Mouse (Mus musculus): Measurements from ENCODE around the gene Mindy1. TPM values are rescaled to one million over a fixed set of nuclear protein-coding genes. Genes with fewer than 3 reads are reported as not detected.
A peak's percentile ranks its signal among the peaks of the same experiment; 100 is the strongest.

The Mindy1 gene
- polyA plus RNA-seq, 1 experiment from 2014 or later, result 35.4 TPM

DNA sequence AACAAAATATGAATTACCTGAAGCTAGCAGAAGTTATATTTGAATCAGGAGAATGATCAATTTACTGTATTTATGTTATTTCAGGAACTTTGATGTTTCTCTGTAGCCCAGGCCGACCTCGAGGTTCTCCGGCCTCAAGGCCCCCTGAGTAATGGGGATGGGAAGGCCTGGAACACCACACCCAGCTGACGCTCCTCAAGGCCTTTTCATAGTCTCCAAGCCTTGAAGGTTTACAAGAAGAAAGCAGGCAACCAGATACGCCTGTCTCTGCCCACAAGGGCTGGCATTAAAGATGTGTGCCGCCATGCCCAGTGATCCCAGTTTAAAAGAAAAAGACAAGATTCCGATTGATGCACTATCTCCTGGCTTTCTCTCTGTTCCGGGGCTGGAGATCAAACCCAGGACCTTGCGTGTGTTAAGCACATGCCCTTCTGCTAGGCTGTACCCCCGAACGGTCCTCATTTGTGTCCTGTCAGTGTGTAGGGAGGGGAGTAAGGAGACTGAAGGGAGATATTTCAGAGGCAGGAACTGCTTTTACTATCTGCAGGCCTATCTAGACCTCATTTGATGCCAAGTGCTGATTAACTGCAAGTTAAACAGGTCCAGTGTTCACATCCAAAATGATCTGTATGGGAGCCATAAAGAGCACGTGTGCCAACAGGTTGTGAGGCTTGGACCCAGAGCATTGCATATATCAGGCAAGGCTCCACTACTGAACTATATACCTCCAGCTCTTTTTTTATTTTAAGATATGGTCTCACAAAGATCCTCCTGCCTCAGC, 3.5 kb downstream of the Mindy1 start:
- H3K4me3 ChIP-seq (ENCODE audit: low read depth, low read length), result peak overlapping the region; percentile 67; the same call in 1 of the 2 replicates
- WGBS, result 89% methylated on average over 12 of the region's 12 CpGs
- no peak overlapping the region for H3K27ac ChIP-seq (replicated peaks; ENCODE audit: low read depth, low read length)
- H3K9ac ChIP-seq (ENCODE audit: low read length), result no peak overlapping the region
- H3K36me3 ChIP-seq (ENCODE audit: control insufficient read depth, insufficient read depth, low read length), result peaks cover 2% of the 10 kb centered on the region; the same call in 1 of the 2 replicates
- peaks cover 8% of the 10 kb centered on the region for H3K4me1 ChIP-seq (ENCODE audit: control insufficient read depth, insufficient read depth, low read length)
- H3K27me3 ChIP-seq (ENCODE audit: control insufficient read depth, insufficient read depth, low read length), result no peaks in the 10 kb centered on the region
- ATAC-seq (ENCODE audit: insufficient number of reproducible peaks, low FRiP score, low TSS enrichment, low read depth) (no peak), DNase-seq (ENCODE audit: low spot score) (peak; percentile 16)
- H3K9me3 ChIP-seq (ENCODE audit: control insufficient read depth, low read length), result no peaks in the 10 kb centered on the region
- H3K4me2 ChIP-seq (ENCODE audit: low read depth, severe bottlenecking), result peak overlapping the region; percentile 62; the same call in 1 of the 2 replicates

DNA sequence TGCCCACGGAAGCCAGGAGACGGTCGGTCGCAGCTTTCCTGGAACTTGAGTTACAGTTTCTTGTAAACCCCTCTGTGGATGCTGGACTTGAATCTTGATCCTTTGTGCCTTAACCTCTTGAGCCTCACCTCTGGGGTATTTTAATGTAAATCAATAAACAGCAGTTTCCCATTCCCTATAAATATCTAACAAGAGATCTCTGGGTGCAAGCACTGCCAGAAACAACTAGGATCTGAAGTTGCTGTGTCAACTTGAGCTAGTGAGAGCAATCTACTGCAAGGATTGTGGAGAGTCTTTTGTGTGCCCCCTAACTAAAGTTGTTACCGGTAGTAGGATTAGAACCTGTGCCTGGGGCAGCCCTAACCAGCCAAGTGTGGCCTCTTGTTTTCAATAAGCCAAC, 4.2 kb downstream of the Mindy1 start:
- DNase-seq (ENCODE audit: low spot score) (no peak), ATAC-seq (ENCODE audit: insufficient number of reproducible peaks, low FRiP score, low TSS enrichment, low read depth) (no peak)
- Histone ChIP-seq H3K4me3 (ENCODE audit: low read depth, low read length) (no peak overlapping the region), H3K4me1 (ENCODE audit: control insufficient read depth, insufficient read depth, low read length) (peaks cover 8% of the 10 kb centered on the region), H3K9me3 (ENCODE audit: control insufficient read depth, low read length) (no peaks in the 10 kb centered on the region), H3K36me3 (ENCODE audit: control insufficient read depth, insufficient read depth, low read length) (peaks cover 2% of the 10 kb centered on the region; the same call in 1 of the 2 replicates), H3K4me2 (ENCODE audit: low read depth, severe bottlenecking) (no peak overlapping the region), H3K27ac (replicated peaks; ENCODE audit: low read depth, low read length) (no peak overlapping the region), H3K9ac (ENCODE audit: low read length) (no peak overlapping the region), H3K27me3 (ENCODE audit: control insufficient read depth, insufficient read depth, low read length) (no peaks in the 10 kb centered on the region)
- WGBS, result 93% methylated on average over 5 of the region's 5 CpGs

DNA sequence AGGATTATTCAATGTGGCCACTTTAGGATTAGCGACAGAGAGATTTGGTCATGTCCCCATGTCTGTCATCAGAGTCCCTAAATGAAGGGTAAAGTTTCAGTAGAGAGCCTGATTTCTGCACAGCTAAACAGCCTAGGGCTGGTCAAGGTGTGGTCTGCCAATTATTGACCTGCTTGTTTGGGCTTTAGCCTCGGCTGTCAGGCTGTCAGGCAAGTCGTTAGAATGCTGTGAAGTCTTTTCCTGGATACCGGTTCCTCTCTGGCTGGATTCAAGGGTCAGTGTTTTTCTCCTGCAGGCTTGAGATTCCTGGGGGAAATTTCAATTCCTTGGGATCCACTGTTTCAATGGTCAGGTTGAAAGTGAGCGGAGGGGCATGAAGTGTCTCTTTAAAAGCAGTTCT, 4.9 kb downstream of the Mindy1 start:
- H3K4me1 ChIP-seq (ENCODE audit: control insufficient read depth, insufficient read depth, low read length), result peaks cover 8% of the 10 kb centered on the region
- ATAC-seq (ENCODE audit: insufficient number of reproducible peaks, low FRiP score, low TSS enrichment, low read depth) (no peak), DNase-seq (ENCODE audit: low spot score) (peak; percentile 17)
- no peak overlapping the region for H3K27ac ChIP-seq (replicated peaks; ENCODE audit: low read depth, low read length)
- peaks cover 2% of the 10 kb centered on the region; the same call in 1 of the 2 replicates for H3K36me3 ChIP-seq (ENCODE audit: control insufficient read depth, insufficient read depth, low read length)
- H3K27me3 ChIP-seq (ENCODE audit: control insufficient read depth, insufficient read depth, low read length), result no peaks in the 10 kb centered on the region
- no peak overlapping the region for H3K4me2 ChIP-seq (ENCODE audit: low read depth, severe bottlenecking)
- H3K4me3 ChIP-seq (ENCODE audit: low read depth, low read length), result no peak overlapping the region
- H3K9ac ChIP-seq (ENCODE audit: low read length), result no peak overlapping the region
- H3K9me3 ChIP-seq (ENCODE audit: control insufficient read depth, low read length), result no peaks in the 10 kb centered on the region
- WGBS, result 61% methylated on average over 5 of the region's 5 CpGs

DNA sequence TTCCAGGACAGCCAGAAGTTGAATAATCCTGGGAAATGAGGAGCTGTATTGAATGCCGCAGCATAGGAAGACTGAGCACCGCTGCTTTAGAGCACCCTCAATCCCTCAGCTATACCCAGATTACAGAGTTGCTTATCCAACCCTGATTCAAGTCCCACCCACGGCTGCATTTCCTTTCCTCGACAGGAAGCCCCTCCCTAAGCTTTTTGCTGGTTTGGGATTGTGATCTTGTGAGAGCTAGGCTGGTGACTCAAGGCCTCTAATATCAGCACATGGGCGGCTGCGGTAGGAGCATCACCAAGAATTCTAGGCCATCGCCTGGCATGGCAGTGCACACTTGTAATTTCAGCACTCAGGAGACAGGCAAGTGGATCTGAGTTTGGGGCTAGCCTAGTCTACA, 5.4 kb downstream of the Mindy1 start:
- Histone ChIP-seq H3K4me3 (ENCODE audit: low read depth, low read length) (no peak overlapping the region), H3K9ac (ENCODE audit: low read length) (no peak overlapping the region), H3K4me2 (ENCODE audit: low read depth, severe bottlenecking) (no peak overlapping the region), H3K27me3 (ENCODE audit: control insufficient read depth, insufficient read depth, low read length) (no peaks in the 10 kb centered on the region), H3K27ac (replicated peaks; ENCODE audit: low read depth, low read length) (no peak overlapping the region), H3K9me3 (ENCODE audit: control insufficient read depth, low read length) (no peaks in the 10 kb centered on the region), H3K36me3 (ENCODE audit: control insufficient read depth, insufficient read depth, low read length) (peaks cover 2% of the 10 kb centered on the region; the same call in 1 of the 2 replicates), H3K4me1 (ENCODE audit: control insufficient read depth, insufficient read depth, low read length) (peaks cover 8% of the 10 kb centered on the region)
- no peak for ATAC-seq (ENCODE audit: insufficient number of reproducible peaks, low FRiP score, low TSS enrichment, low read depth)
- WGBS, result 86% methylated on average over 7 of the region's 7 CpGs
- no peak for DNase-seq (ENCODE audit: low spot score)

DNA sequence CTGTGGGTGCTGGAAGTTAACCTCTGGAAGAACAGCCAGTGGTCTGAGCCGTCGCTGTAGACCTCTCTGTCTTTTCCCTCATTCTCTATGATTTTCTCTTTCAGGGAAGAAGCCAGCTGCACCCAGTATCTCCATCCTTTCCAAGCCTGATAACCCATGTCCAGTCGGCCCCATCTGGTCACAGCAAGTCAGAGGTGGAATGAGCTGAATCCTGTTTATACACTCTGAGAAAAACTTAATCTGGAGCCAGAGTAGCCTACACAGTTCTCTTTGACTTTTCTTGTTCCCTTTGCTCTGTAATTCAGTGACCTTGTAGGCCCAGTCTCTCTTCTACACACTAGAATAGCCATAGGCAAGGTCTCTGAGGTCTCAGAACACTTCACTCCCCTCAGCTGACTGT, 6.4 kb downstream of the Mindy1 start:
- Histone ChIP-seq H3K4me1 (ENCODE audit: control insufficient read depth, insufficient read depth, low read length) (peaks cover 8% of the 10 kb centered on the region), H3K4me2 (ENCODE audit: low read depth, severe bottlenecking) (no peak overlapping the region), H3K4me3 (ENCODE audit: low read depth, low read length) (no peak overlapping the region), H3K9ac (ENCODE audit: low read length) (no peak overlapping the region), H3K27me3 (ENCODE audit: control insufficient read depth, insufficient read depth, low read length) (no peaks in the 10 kb centered on the region), H3K27ac (replicated peaks; ENCODE audit: low read depth, low read length) (no peak overlapping the region), H3K9me3 (ENCODE audit: control insufficient read depth, low read length) (no peaks in the 10 kb centered on the region), H3K36me3 (ENCODE audit: control insufficient read depth, insufficient read depth, low read length) (peaks cover 2% of the 10 kb centered on the region; the same call in 1 of the 2 replicates)
- DNase-seq (ENCODE audit: low spot score) (no peak), ATAC-seq (ENCODE audit: insufficient number of reproducible peaks, low FRiP score, low TSS enrichment, low read depth) (no peak)
- WGBS, result 93% methylated on average over 3 of the region's 3 CpGs

DNA sequence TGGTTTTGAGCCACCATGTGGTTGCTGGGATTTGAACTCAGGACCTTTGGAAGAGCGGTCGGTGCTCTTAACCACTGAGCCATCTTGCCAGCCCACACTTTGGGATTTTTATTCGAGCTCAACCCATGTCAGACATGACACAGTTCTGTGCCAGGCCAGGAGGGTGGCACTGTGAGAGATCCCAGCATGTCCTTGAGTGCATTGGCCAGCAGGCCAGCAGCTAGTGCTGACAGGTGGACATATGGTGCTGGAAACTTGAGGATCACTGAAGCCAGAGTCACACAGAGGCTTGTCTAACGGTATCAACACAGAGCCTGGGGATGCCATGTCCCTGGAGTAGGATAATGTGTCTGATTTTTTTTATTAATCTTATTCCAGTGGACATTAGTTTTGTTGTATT, 8.3 kb downstream of the Mindy1 start:
- no peaks in the 10 kb centered on the region for H3K9me3 ChIP-seq (ENCODE audit: control insufficient read depth, low read length)
- H3K27me3 ChIP-seq (ENCODE audit: control insufficient read depth, insufficient read depth, low read length), result no peaks in the 10 kb centered on the region
- WGBS, result 90% methylated on average over 4 of the region's 4 CpGs
- peaks cover 2% of the 10 kb centered on the region; the same call in 1 of the 2 replicates for H3K36me3 ChIP-seq (ENCODE audit: control insufficient read depth, insufficient read depth, low read length)
- no peak for ATAC-seq (ENCODE audit: insufficient number of reproducible peaks, low FRiP score, low TSS enrichment, low read depth)
- H3K4me2 ChIP-seq (ENCODE audit: low read depth, severe bottlenecking), result no peak overlapping the region
- no peak overlapping the region for H3K4me3 ChIP-seq (ENCODE audit: low read depth, low read length)
- H3K4me1 ChIP-seq (ENCODE audit: control insufficient read depth, insufficient read depth, low read length), result no peaks in the 10 kb centered on the region; the same call in 1 of the 2 replicates
- no peak overlapping the region for H3K27ac ChIP-seq (replicated peaks; ENCODE audit: low read depth, low read length)
- no peak overlapping the region for H3K9ac ChIP-seq (ENCODE audit: low read length)
- no peak for DNase-seq (ENCODE audit: low spot score)

DNA sequence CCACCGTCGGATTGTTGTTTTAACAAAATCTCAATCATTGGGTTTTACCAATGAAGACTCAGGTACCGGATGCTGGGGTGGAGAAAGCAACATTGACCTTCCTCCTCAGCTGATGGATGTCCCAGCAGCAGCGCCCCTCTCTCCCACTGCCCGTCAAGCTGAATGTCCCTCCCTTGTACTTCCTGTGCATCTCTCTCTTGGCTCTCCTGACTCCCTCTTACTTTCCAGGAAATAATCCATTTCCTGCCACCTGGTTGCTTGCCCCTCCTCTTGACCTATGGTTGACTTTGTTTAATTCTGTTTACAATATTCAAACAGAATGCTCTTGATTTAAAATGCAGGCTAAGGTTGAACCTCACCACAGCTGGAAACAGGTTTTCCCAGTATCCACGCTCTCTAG, 9.0 kb downstream of the Mindy1 start:
- H3K36me3 ChIP-seq (ENCODE audit: control insufficient read depth, insufficient read depth, low read length), result peaks cover 2% of the 10 kb centered on the region; the same call in 1 of the 2 replicates
- no peaks in the 10 kb centered on the region for H3K9me3 ChIP-seq (ENCODE audit: control insufficient read depth, low read length)
- H3K27ac ChIP-seq (replicated peaks; ENCODE audit: low read depth, low read length), result no peak overlapping the region
- no peak overlapping the region for H3K4me2 ChIP-seq (ENCODE audit: low read depth, severe bottlenecking)
- H3K4me1 ChIP-seq (ENCODE audit: control insufficient read depth, insufficient read depth, low read length), result no peaks in the 10 kb centered on the region
- ATAC-seq (ENCODE audit: insufficient number of reproducible peaks, low FRiP score, low TSS enrichment, low read depth), result no peak
- DNase-seq (ENCODE audit: low spot score), result no peak
- H3K4me3 ChIP-seq (ENCODE audit: low read depth, low read length), result no peak overlapping the region
- H3K27me3 ChIP-seq (ENCODE audit: control insufficient read depth, insufficient read depth, low read length), result no peaks in the 10 kb centered on the region
- WGBS, result 71% methylated on average over 6 of the region's 6 CpGs
- no peak overlapping the region for H3K9ac ChIP-seq (ENCODE audit: low read length)

DNA sequence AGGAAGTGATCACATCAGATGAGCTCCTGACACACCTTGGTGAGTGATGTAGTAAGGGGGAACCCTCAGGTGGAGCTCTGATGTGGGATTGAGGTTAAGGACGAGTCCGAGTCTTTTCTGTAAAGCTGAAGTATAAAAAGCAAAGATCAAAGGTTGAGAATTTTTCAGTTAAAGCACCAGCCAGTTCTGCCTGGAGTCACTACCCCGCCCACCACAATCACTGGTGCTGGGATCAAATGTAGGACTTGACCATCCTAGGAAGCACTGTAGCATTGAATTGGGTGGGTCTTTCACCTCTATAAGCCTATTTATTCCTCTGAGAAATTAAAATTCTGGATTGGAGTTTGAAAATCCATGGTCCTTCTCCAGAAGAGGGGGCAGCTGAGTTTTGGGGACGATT, 9.9 kb downstream of the Mindy1 start:
- Histone ChIP-seq H3K36me3 (ENCODE audit: control insufficient read depth, insufficient read depth, low read length) (peaks cover 2% of the 10 kb centered on the region; the same call in 1 of the 2 replicates), H3K27me3 (ENCODE audit: control insufficient read depth, insufficient read depth, low read length) (no peaks in the 10 kb centered on the region)
- 85% methylated on average over 4 of the region's 4 CpGs for WGBS

More for the DNA sequence above, 9.9 kb downstream of the Mindy1 start:
- ATAC-seq (ENCODE audit: insufficient number of reproducible peaks, low FRiP score, low TSS enrichment, low read depth) (no peak), DNase-seq (ENCODE audit: low spot score) (no peak)
- Histone ChIP-seq H3K27ac (replicated peaks; ENCODE audit: low read depth, low read length) (no peak overlapping the region), H3K4me1 (ENCODE audit: control insufficient read depth, insufficient read depth, low read length) (no peaks in the 10 kb centered on the region; the same call in 1 of the 2 replicates), H3K9me3 (ENCODE audit: control insufficient read depth, low read length) (no peaks in the 10 kb centered on the region), H3K4me2 (ENCODE audit: low read depth, severe bottlenecking) (no peak overlapping the region), H3K9ac (ENCODE audit: low read length) (no peak overlapping the region), H3K4me3 (ENCODE audit: low read depth, low read length) (no peak overlapping the region)

All from limb, embryonic 11.5 days (tissue).